ENCODE assay signal across 12 mouse cellular contexts in the genomic region with DNA sequence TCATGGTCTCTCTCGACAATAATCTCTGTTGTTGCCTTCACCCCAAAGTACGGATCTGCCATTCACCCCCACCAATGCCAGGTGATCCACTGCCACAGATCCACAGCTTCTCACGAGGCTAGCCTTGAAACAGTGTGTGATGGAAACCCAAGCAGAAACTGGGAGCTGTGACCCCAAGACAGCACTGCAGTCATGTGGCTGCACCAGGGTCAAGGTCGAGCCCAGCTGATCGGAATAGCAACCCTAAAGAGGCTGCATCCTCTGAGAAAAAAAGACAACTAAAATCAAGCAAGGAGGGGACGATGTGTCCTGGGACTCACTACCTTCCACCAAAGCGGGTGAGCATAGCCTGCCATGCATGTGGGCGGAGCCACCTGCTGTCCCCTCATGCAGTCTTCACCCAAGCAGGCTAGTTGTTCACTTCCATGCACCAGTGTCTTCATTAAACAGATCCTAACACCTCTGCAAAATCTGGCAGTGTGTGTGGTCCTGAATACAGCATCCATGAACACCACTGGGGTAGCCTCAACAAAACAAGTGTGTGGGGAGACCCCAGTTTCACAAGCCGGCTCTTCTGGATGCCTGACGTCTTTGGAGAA. TPM values are rescaled to one million over a fixed set of nuclear protein-coding genes. Genes with fewer than 3 reads are reported as not detected.
DNase-seq lines count a peak whose midpoint lies in the region; ATAC-seq and TF ChIP-seq lines count a peak whose summit lies in the region.
"Had no signal": no experiment of that assay in that cellular context is flagged by ENCODE, and none has a peak within 500 bp of the region (broad histone marks: within the 10 kb centered on the region; RNA-seq: fewer than 3 reads in every experiment).

No protein-coding gene starts in this region.

- no peak for DNase-seq in forebrain, embryonic 10.5 days (ENCODE audit: extremely low spot score, low spot score)
- no peak for DNase-seq in forebrain, postnatal 0 days
- no peak for DNase-seq in kidney, adult 9 months
- no peak for DNase-seq in testis, postnatal 14 days (ENCODE audit: low spot score)
- DNase-seq in thymus, postnatal 36 days, result no peak
- DNase-seq in cerebellum, adult 2 months, result no peak
- DNase-seq: B cell, adult 2 months; layer of hippocampus, postnatal 36 days had no signal

- peak overlapping the region; percentile 56; the same call in 1 of the 2 replicates for H3K27ac ChIP-seq in forebrain, embryonic 10.5 days
- H3K27ac ChIP-seq in forebrain, postnatal 0 days (ENCODE audit: low read depth, low read length), result no peak overlapping the region
- H3K27ac ChIP-seq in kidney, embryonic 15.5 days, result peak overlapping the region; percentile 41
- peak overlapping the region; percentile 9; the same call in 1 of the 2 replicates for H3K27ac ChIP-seq in testis, adult 2 months (ENCODE audit: control insufficient read depth, insufficient read depth, low read depth, low read length)
- no peak overlapping the region for H3K27ac ChIP-seq in cerebellum, adult 2 months (ENCODE audit: insufficient read depth, low read length)
- H3K27ac ChIP-seq: liver, embryonic 15.5 days had no signal

- TF ChIP-seq CTCF in forebrain, postnatal 0 days (IDR thresholded peaks at IDR 0.05; ENCODE audit: low read depth), result no peak
- no peak for TF ChIP-seq CTCF in testis, adult 2 months (IDR thresholded peaks at IDR 0.05; ENCODE audit: control insufficient read depth, insufficient read depth, insufficient replicate concordance, low read depth, low read length)
- TF ChIP-seq CTCF in cerebellum, adult 2 months (IDR thresholded peaks at IDR 0.05; ENCODE audit: borderline replicate concordance, insufficient read depth, low read depth, low read length), result no peak

- ATAC-seq in forebrain, postnatal 0 days, result no peak
- peak; percentile 16; the same call in 1 of the 2 replicates for ATAC-seq in kidney, embryonic 15.5 days (replicated peaks; ENCODE audit: low FRiP score)

- WGBS in forebrain, embryonic 10.5 days, result 74% methylated on average over 10 of the region's 10 CpGs
- 66% methylated on average over 10 of the region's 10 CpGs for WGBS in forebrain, postnatal 0 days
- WGBS in kidney, embryonic 15.5 days, result 86% methylated on average over 10 of the region's 10 CpGs
- 89% methylated on average over 10 of the region's 10 CpGs for WGBS in cerebellum, adult 2 months

- no peaks in the 10 kb centered on the region for H3K27me3 ChIP-seq in forebrain, embryonic 10.5 days (ENCODE audit: poor library complexity, severe bottlenecking)
- no peaks in the 10 kb centered on the region for H3K27me3 ChIP-seq in forebrain, postnatal 0 days (ENCODE audit: insufficient read depth, low read length)
- no peaks in the 10 kb centered on the region for H3K27me3 ChIP-seq in kidney, embryonic 15.5 days
- H3K27me3 ChIP-seq in testis, adult 2 months (ENCODE audit: control insufficient read depth, insufficient read depth, low read length), result no peaks in the 10 kb centered on the region
- no peaks in the 10 kb centered on the region for H3K27me3 ChIP-seq in cerebellum, adult 2 months (ENCODE audit: control insufficient read depth, insufficient read depth, low read length)
- H3K27me3 ChIP-seq: liver, embryonic 15.5 days had no signal

- H3K9me3 ChIP-seq in forebrain, embryonic 10.5 days, result no peaks in the 10 kb centered on the region
- no peaks in the 10 kb centered on the region for H3K9me3 ChIP-seq in forebrain, postnatal 0 days (ENCODE audit: low read length)
- H3K9me3 ChIP-seq in kidney, embryonic 15.5 days (replicated peaks), result no peaks in the 10 kb centered on the region
- H3K9me3 ChIP-seq: liver, embryonic 15.5 days had no signal

- no peak overlapping the region for H3K9ac ChIP-seq in forebrain, postnatal 0 days
- H3K9ac ChIP-seq in kidney, embryonic 15.5 days, result no peak overlapping the region
- H3K9ac ChIP-seq: liver, embryonic 15.5 days had no signal

- H3K4me1 ChIP-seq in forebrain, embryonic 10.5 days, result peaks cover 56% of the 10 kb centered on the region
- H3K4me1 ChIP-seq in forebrain, postnatal 0 days (ENCODE audit: insufficient read depth), result peaks cover 4% of the 10 kb centered on the region; the same call in 1 of the 2 replicates
- peaks cover 71% of the 10 kb centered on the region for H3K4me1 ChIP-seq in kidney, embryonic 15.5 days
- H3K4me1 ChIP-seq in testis, adult 2 months (ENCODE audit: control insufficient read depth, insufficient read depth, low read length), result no peaks in the 10 kb centered on the region; the same call in 1 of the 2 replicates
- peaks cover 4% of the 10 kb centered on the region for H3K4me1 ChIP-seq in cerebellum, adult 2 months (ENCODE audit: control insufficient read depth, insufficient read depth, low read length)

- H3K36me3 ChIP-seq in forebrain, embryonic 10.5 days (replicated peaks), result no peaks in the 10 kb centered on the region
- H3K36me3 ChIP-seq in forebrain, postnatal 0 days (ENCODE audit: insufficient read depth), result no peaks in the 10 kb centered on the region
- no peaks in the 10 kb centered on the region for H3K36me3 ChIP-seq in kidney, embryonic 15.5 days
- no peaks in the 10 kb centered on the region for H3K36me3 ChIP-seq in testis, adult 2 months (ENCODE audit: control insufficient read depth, insufficient read depth, low read length)
- H3K36me3 ChIP-seq: liver, embryonic 15.5 days had no signal

- H3K4me3 ChIP-seq in forebrain, embryonic 10.5 days, result no peak overlapping the region
- no peak overlapping the region for H3K4me3 ChIP-seq in forebrain, postnatal 0 days (ENCODE audit: low read depth, low read length)
- no peak overlapping the region for H3K4me3 ChIP-seq in kidney, embryonic 15.5 days (replicated peaks)
- H3K4me3 ChIP-seq in testis, adult 2 months (ENCODE audit: control insufficient read depth, low read depth, low read length), result no peak overlapping the region
- no peak overlapping the region for H3K4me3 ChIP-seq in cerebellum, adult 2 months (replicated peaks; ENCODE audit: insufficient read depth, low read depth, low read length)
- H3K4me3 ChIP-seq: liver, embryonic 15.5 days had no signal

- no peak for TF ChIP-seq POLR2A in testis, adult 2 months (IDR thresholded peaks at IDR 0.05; ENCODE audit: control insufficient read depth, low read depth, low read length)
- no peak for TF ChIP-seq POLR2A in cerebellum, adult 2 months (IDR thresholded peaks at IDR 0.05; ENCODE audit: borderline replicate concordance, insufficient read depth, low read length)

- H3K4me2 ChIP-seq in forebrain, postnatal 0 days (ENCODE audit: low read depth), result no peak overlapping the region
- no peak overlapping the region for H3K4me2 ChIP-seq in kidney, embryonic 15.5 days
- H3K4me2 ChIP-seq: liver, embryonic 15.5 days; midbrain, embryonic 11.5 days had no signal

RNA-seq across cellular contexts. Expression of gene Tns3, which starts 12.1 kb away (rescaled TPM):
- polyA plus RNA-seq in forebrain, embryonic 10.5 days (2016; fragmentation: Nextera tagmentation; extraction: Ambion mirVana), result 13.3 and 13.8 TPM in 2 replicates
- total RNA-seq in forebrain, postnatal 0 days (2014; rRNA removed), result 16.3 and 26.5 TPM in 2 replicates
- polyA plus RNA-seq in forebrain, postnatal 0 days (2015; fragmentation: Nextera tagmentation; extraction: Ambion mirVana), result 3.1 and 6.2 TPM in 2 replicates
- polyA plus RNA-seq in kidney, embryonic 15.5 days (2015; fragmentation: Nextera tagmentation; extraction: Ambion mirVana), result 25.7 and 27.7 TPM in 2 replicates
- polyA plus RNA-seq in testis, adult 2 months (2012; rRNA removed), result 4.8 and 6.6 TPM in 2 replicates
- polyA plus RNA-seq in cerebellum, adult 2 months (2012; rRNA removed), result 29.2 and 34.2 TPM in 2 replicates

Comparison
In these comparisons a context has a peak if more than half of its experiments do, and no peak if none do; other contexts are left out.
1. H3K27ac ChIP-seq: peak in forebrain, embryonic 10.5 days (single experiment), kidney, embryonic 15.5 days (single experiment) and testis, adult 2 months (single experiment); none in forebrain, postnatal 0 days (single experiment) and cerebellum, adult 2 months (single experiment).